Mouse (Mus musculus) heart, embryonic 10.5 days (tissue): ENCODE data around the gene Gpatch1. TPM values are rescaled to one million over a fixed set of nuclear protein-coding genes. Genes with fewer than 3 reads are reported as not detected.

Source experiments
- polyA plus RNA-seq: library from polyadenylated mRNA; unstranded; fragments of >200 nt; fragmentation: Nextera tagmentation; extraction: Ambion mirVana; gene quantifications from 2 replicates; pipeline ENCODE4 v1.2.1, GENCODE M21; 2016

The Gpatch1 gene
- polyA plus RNA-seq, 1 experiment from 2014 or later: 15.3 TPM

Other genes starting within 250 kb of the Gpatch1 start
- gene Cebpa, start 199.1 kb downstream of the Gpatch1 start, polyA plus RNA-seq: 0.14 and 2.7 TPM in 2 replicates
- gene Slc7a10, start 132.1 kb downstream of the Gpatch1 start, polyA plus RNA-seq: 0.14 and 0.49 TPM in 2 replicates
- gene Lrp3, start 102.9 kb downstream of the Gpatch1 start, polyA plus RNA-seq: 1.5 and 4.2 TPM in 2 replicates
- 7.7 and 8.2 TPM in 2 replicates for gene Rhpn2, start 15.7 kb upstream of the Gpatch1 start, polyA plus RNA-seq
- gene Faap24, start 78.4 kb upstream of the Gpatch1 start, polyA plus RNA-seq: 17.8 and 22.9 TPM in 2 replicates
- 43.2 and 45.1 TPM in 2 replicates for gene Cep89, start 78.6 kb upstream of the Gpatch1 start, polyA plus RNA-seq
- gene Slc7a9, start 130.4 kb upstream of the Gpatch1 start, polyA plus RNA-seq: 0.63 and 1.2 TPM in 2 replicates
- gene Tdrd12, start 219.3 kb upstream of the Gpatch1 start, polyA plus RNA-seq: 0.18 and 0.20 TPM in 2 replicates
- 76.7 and 99.6 TPM in 2 replicates for gene Nudt19, start 237.9 kb upstream of the Gpatch1 start, polyA plus RNA-seq